Mouse (Mus musculus): Measurements from ENCODE around the gene Olfr910.

Gene Olfr910

GRCm38 (mm10) chr9:38537549-38537948, at the start of gene Olfr910:
TSS of gene Olfr910 (plus strand) at chr9:38537849.
- no peak for DNase-seq (ENCODE audit: low spot score)

GRCm38 (mm10) chr9:38495501-38495900, 42.1 kb upstream of the Olfr910 start, which contains the start of gene Olfr907:
TSS of gene Olfr907 (plus strand) at chr9:38495801.
- DNase-seq (ENCODE audit: low spot score), result no peak

- DNase-seq (ENCODE audit: low spot score), result no peak
Measured at GRCm38 (mm10) chr9:38512353-38512752, 25.3 kb upstream of the Olfr910 start.

- no peak for DNase-seq (ENCODE audit: low spot score)
Measured at GRCm38 (mm10) chr9:38521280-38521679, 16.4 kb upstream of the Olfr910 start, which contains the start of gene Olfr911-ps1. TSS of gene Olfr911-ps1 (plus strand) at chr9:38521580.

- DNase-seq (ENCODE audit: low spot score), result no peak
Measured at GRCm38 (mm10) chr9:38579878-38580277, 42.2 kb downstream of the Olfr910 start, which contains the start of gene Olfr912. TSS of gene Olfr912 (plus strand) at chr9:38580178.
